Mouse (Mus musculus) ovary, adult 18-20 months (tissue): ENCODE measurements around the gene Ttyh3.

Experiments used
- DNase-seq: peaks from one replicate; pipeline ENCODE4 v3.0.0; 2022; ENCODE audit warnings: low spot score, mixed read lengths

The Ttyh3 gene

GRCm38 (mm10) chr5:140609511-140610272, 39.1 kb downstream of the Ttyh3 start:
- no peak for DNase-seq

- DNase-seq, result no peak
These were observed 40.2 kb downstream of the Ttyh3 start for GRCm38 (mm10) chr5:140608634-140609015.

- DNase-seq, result no peak
These were observed 40.8 kb downstream of the Ttyh3 start for GRCm38 (mm10) chr5:140607836-140608633.

- DNase-seq, result peak; percentile 76
These were observed 41.6 kb downstream of the Ttyh3 start, which contains the start of gene Lfng for GRCm38 (mm10) chr5:140607001-140607835. Gene Lfng, plus strand, starts transcription at chr5:140607320.

GRCm38 (mm10) chr5:140606386-140606785, 42.4 kb downstream of the Ttyh3 start:
- DNase-seq, result no peak

- DNase-seq, result no peak
These were observed 43.6 kb downstream of the Ttyh3 start for GRCm38 (mm10) chr5:140605228-140605627.

- DNase-seq, result no peak
These were observed 44.4 kb downstream of the Ttyh3 start for GRCm38 (mm10) chr5:140604386-140604785.

- no peak for DNase-seq
These were observed 46.3 kb downstream of the Ttyh3 start for GRCm38 (mm10) chr5:140602540-140602939.

- DNase-seq, result no peak
These were observed 47.1 kb downstream of the Ttyh3 start for GRCm38 (mm10) chr5:140601712-140602111.

GRCm38 (mm10) chr5:140599939-140600338, 48.9 kb downstream of the Ttyh3 start:
- no peak for DNase-seq

GRCm38 (mm10) chr5:140597787-140598186, 51.0 kb downstream of the Ttyh3 start:
- DNase-seq, result no peak

- DNase-seq, result no peak
These were observed 51.8 kb downstream of the Ttyh3 start for GRCm38 (mm10) chr5:140596927-140597588.

GRCm38 (mm10) chr5:140596426-140596825, 52.4 kb downstream of the Ttyh3 start:
- no peak for DNase-seq

- no peak for DNase-seq
These were observed 54.0 kb downstream of the Ttyh3 start for GRCm38 (mm10) chr5:140594846-140595245.

GRCm38 (mm10) chr5:140589082-140589774, 59.6 kb downstream of the Ttyh3 start:
- no peak for DNase-seq

- DNase-seq, result no peak
These were observed 65.0 kb downstream of the Ttyh3 start for GRCm38 (mm10) chr5:140583732-140584368.

- no peak for DNase-seq
These were observed 65.7 kb downstream of the Ttyh3 start for GRCm38 (mm10) chr5:140582995-140583731.

- DNase-seq, result no peak
These were observed 67.3 kb downstream of the Ttyh3 start for GRCm38 (mm10) chr5:140581569-140581968.

- no peak for DNase-seq
These were observed 69.1 kb downstream of the Ttyh3 start for GRCm38 (mm10) chr5:140579771-140580170.

GRCm38 (mm10) chr5:140579221-140579620, 69.6 kb downstream of the Ttyh3 start:
- no peak for DNase-seq
